Mouse (Mus musculus): Measurements from ENCODE around the gene Mylk4.
A peak's percentile ranks its signal among the peaks of the same experiment; 100 is the strongest.

Gene Mylk4

GRCm38 (mm10) chr13:32783816-32784215 lies at the start of gene Mylk4:
Mylk4 (minus strand) TSS chr13:32783954.
- TF ChIP-seq GATA4 (IDR thresholded peaks at IDR 0.05; ENCODE audit: insufficient replicate concordance, low read length) = no peak

- TF ChIP-seq GATA4 (IDR thresholded peaks at IDR 0.05; ENCODE audit: insufficient replicate concordance, low read length) = no peak
These were observed 49.5 kb upstream of the Mylk4 start for GRCm38 (mm10) chr13:32833237-32833636.

- TF ChIP-seq GATA4 (IDR thresholded peaks at IDR 0.05; ENCODE audit: insufficient replicate concordance, low read length) = no peak
These were observed 49.0 kb upstream of the Mylk4 start for GRCm38 (mm10) chr13:32832776-32833175.

- TF ChIP-seq GATA4 (IDR thresholded peaks at IDR 0.05; ENCODE audit: insufficient replicate concordance, low read length) = no peak
These were observed 47.9 kb upstream of the Mylk4 start for GRCm38 (mm10) chr13:32831505-32832273.

- no peak for TF ChIP-seq GATA4 (IDR thresholded peaks at IDR 0.05; ENCODE audit: insufficient replicate concordance, low read length)
These were observed 45.1 kb upstream of the Mylk4 start for GRCm38 (mm10) chr13:32828886-32829285.

GRCm38 (mm10) chr13:32827951-32828350 lies 44.2 kb upstream of the Mylk4 start:
- TF ChIP-seq GATA4 (IDR thresholded peaks at IDR 0.05; ENCODE audit: insufficient replicate concordance, low read length) = no peak

GRCm38 (mm10) chr13:32827111-32827822 lies 43.5 kb upstream of the Mylk4 start:
- TF ChIP-seq GATA4 (IDR thresholded peaks at IDR 0.05; ENCODE audit: insufficient replicate concordance, low read length) = peak; percentile 77

- TF ChIP-seq GATA4 (IDR thresholded peaks at IDR 0.05; ENCODE audit: insufficient replicate concordance, low read length) = no peak
These were observed 41.8 kb upstream of the Mylk4 start for GRCm38 (mm10) chr13:32825546-32825945.

- TF ChIP-seq GATA4 (IDR thresholded peaks at IDR 0.05; ENCODE audit: insufficient replicate concordance, low read length) = peak; percentile 88
These were observed 40.9 kb upstream of the Mylk4 start for GRCm38 (mm10) chr13:32824377-32825330.

GRCm38 (mm10) chr13:32823126-32823525 lies 39.4 kb upstream of the Mylk4 start:
- TF ChIP-seq GATA4 (IDR thresholded peaks at IDR 0.05; ENCODE audit: insufficient replicate concordance, low read length) = no peak

- no peak for TF ChIP-seq GATA4 (IDR thresholded peaks at IDR 0.05; ENCODE audit: insufficient replicate concordance, low read length)
These were observed 37.9 kb upstream of the Mylk4 start for GRCm38 (mm10) chr13:32821671-32822070.

GRCm38 (mm10) chr13:32819926-32820325 lies 36.2 kb upstream of the Mylk4 start:
- TF ChIP-seq GATA4 (IDR thresholded peaks at IDR 0.05; ENCODE audit: insufficient replicate concordance, low read length) = no peak

- TF ChIP-seq GATA4 (IDR thresholded peaks at IDR 0.05; ENCODE audit: insufficient replicate concordance, low read length) = no peak
These were observed 35.5 kb upstream of the Mylk4 start for GRCm38 (mm10) chr13:32819241-32819640.

GRCm38 (mm10) chr13:32807624-32808023 lies 23.9 kb upstream of the Mylk4 start:
- no peak for TF ChIP-seq GATA4 (IDR thresholded peaks at IDR 0.05; ENCODE audit: insufficient replicate concordance, low read length)

GRCm38 (mm10) chr13:32806820-32807219 lies 23.1 kb upstream of the Mylk4 start:
- TF ChIP-seq GATA4 (IDR thresholded peaks at IDR 0.05; ENCODE audit: insufficient replicate concordance, low read length) = no peak

Measured in liver, adult (tissue).